In the genomic region with DNA sequence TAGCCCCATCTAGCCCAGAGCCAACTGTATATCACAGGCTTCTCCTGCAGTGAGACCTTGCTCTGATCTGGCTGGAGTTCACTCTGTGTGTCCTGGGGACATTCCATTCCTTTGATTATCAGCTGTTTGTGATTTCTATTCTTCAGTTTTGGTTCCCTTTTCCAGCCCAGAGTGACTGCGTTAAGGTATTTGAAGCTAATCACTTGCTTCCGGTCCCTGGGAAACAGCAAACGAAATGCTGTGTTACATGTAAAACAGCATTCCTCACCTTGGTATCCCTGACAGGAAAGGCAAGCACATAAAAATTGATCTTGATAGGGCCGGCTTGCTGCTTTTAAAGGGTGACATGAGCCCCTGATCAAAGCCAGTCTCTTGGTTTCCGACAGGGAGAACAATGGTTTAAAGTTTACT, we compare ENCODE assay signal across 10 mouse cellular contexts. TPM values are rescaled to one million over a fixed set of nuclear protein-coding genes. Genes with fewer than 3 reads are reported as not detected.
DNase-seq lines count a peak whose midpoint lies in the region; ATAC-seq and TF ChIP-seq lines count a peak whose summit lies in the region.
"Had no signal": no experiment of that assay in that cellular context is flagged by ENCODE, and none has a peak within 500 bp of the region (broad histone marks: within the 10 kb centered on the region; RNA-seq: fewer than 3 reads in every experiment).

No protein-coding gene starts in this region.

- no peak overlapping the region; the same call in 1 of the 2 replicates for H3K4me2 ChIP-seq in kidney, embryonic 15.5 days
- peak overlapping the region; percentile 74 for H3K4me2 ChIP-seq in myocyte (ENCODE audit: low read depth)

- H3K9me3 ChIP-seq in kidney, embryonic 15.5 days (replicated peaks): no peaks in the 10 kb centered on the region
- H3K9me3 ChIP-seq in hindbrain, embryonic 10.5 days: no peaks in the 10 kb centered on the region

- H3K36me3 ChIP-seq in kidney, embryonic 15.5 days: peaks cover 85% of the 10 kb centered on the region
- peaks cover 91% of the 10 kb centered on the region for H3K36me3 ChIP-seq in hindbrain, embryonic 10.5 days
- peaks cover 69% of the 10 kb centered on the region for H3K36me3 ChIP-seq in myocyte (ENCODE audit: control insufficient read depth, insufficient read depth)

- ATAC-seq in kidney, embryonic 15.5 days (replicated peaks; ENCODE audit: low FRiP score): no peak

- H3K4me3 ChIP-seq in kidney, embryonic 15.5 days (replicated peaks): no peak overlapping the region
- H3K4me3 ChIP-seq in hindbrain, embryonic 10.5 days: peak overlapping the region; percentile 34
- H3K4me3 ChIP-seq in myocyte: peak overlapping the region; percentile 0

- no peak overlapping the region for H3ac ChIP-seq in myocyte (ENCODE audit: control insufficient read depth, insufficient read length)

- H3K9ac ChIP-seq in kidney, embryonic 15.5 days: no peak overlapping the region

- peak overlapping the region; percentile 63 for H3K27ac ChIP-seq in kidney, embryonic 15.5 days
- H3K27ac ChIP-seq in hindbrain, embryonic 10.5 days: peak overlapping the region; percentile 84

- TF ChIP-seq POLR2A in myocyte (IDR thresholded peaks at IDR 0.05; ENCODE audit: insufficient read length, low read depth): no peak

- H3K4me1 ChIP-seq in kidney, embryonic 15.5 days: peaks cover 64% of the 10 kb centered on the region
- H3K4me1 ChIP-seq in hindbrain, embryonic 10.5 days (replicated peaks): peaks cover 100% of the 10 kb centered on the region

- H3K79me2 ChIP-seq in myocyte (ENCODE audit: control insufficient read depth, insufficient read depth): peaks cover 63% of the 10 kb centered on the region

- H3K27me3 ChIP-seq in kidney, embryonic 15.5 days: no peaks in the 10 kb centered on the region
- H3K27me3 ChIP-seq in hindbrain, embryonic 10.5 days (ENCODE audit: insufficient read depth, poor library complexity, severe bottlenecking): peaks cover 20% of the 10 kb centered on the region
- H3K27me3 ChIP-seq in myocyte (ENCODE audit: control insufficient read depth, insufficient read depth, insufficient read length): no peaks in the 10 kb centered on the region

- no peak for DNase-seq in kidney, postnatal 10 days
- peak; percentile 64 for DNase-seq in ZHBTc4 (ENCODE audit: low read depth, low spot score)
- DNase-seq in hindbrain, embryonic 10.5 days (ENCODE audit: low spot score): no peak
- no peak for DNase-seq in right cerebral cortex, postnatal 10 days (ENCODE audit: low spot score in 2 of 2)
- no peak for DNase-seq in ovary, adult 18-20 months (ENCODE audit: low spot score)
- no peak for DNase-seq in retina, postnatal 1 day
- DNase-seq: cerebellum, adult 8-10 months; liver had no signal

- WGBS in kidney, embryonic 15.5 days: 32% methylated on average over 5 of the region's 5 CpGs
- WGBS in hindbrain, embryonic 10.5 days: 31% methylated on average over 5 of the region's 5 CpGs

TF ChIP-seq in myocyte, 11 proteins besides CTCF, POLR2A, EP300 and RAD21:
- no peak for TF ChIP-seq REST (IDR thresholded peaks at IDR 0.05; ENCODE audit: insufficient read depth, insufficient read length)
- TF ChIP-seq CEBPB (IDR thresholded peaks at IDR 0.05; ENCODE audit: insufficient read depth, poor library complexity, severe bottlenecking): no peak
- no peak for TF ChIP-seq TCF12 (IDR thresholded peaks at IDR 0.05; ENCODE audit: insufficient read depth, poor library complexity, severe bottlenecking)
- no peak for TF ChIP-seq MAX (IDR thresholded peaks at IDR 0.05; ENCODE audit: low read depth)
- TF ChIP-seq MYOD1 (IDR thresholded peaks at IDR 0.05; ENCODE audit: control insufficient read depth in 1 of 3, insufficient read length in 2 of 3, low read depth in 2 of 3): no peak
- TF ChIP-seq E2F4 (IDR thresholded peaks at IDR 0.05; ENCODE audit: insufficient read depth): no peak
- no peak for TF ChIP-seq TCF3 (IDR thresholded peaks at IDR 0.05; ENCODE audit: insufficient read length, low read depth)
- TF ChIP-seq SRF (IDR thresholded peaks at IDR 0.05; ENCODE audit: control insufficient read depth, insufficient read length, low read depth): no peak
- no peak for TF ChIP-seq MYOG (IDR thresholded peaks at IDR 0.05; ENCODE audit: control insufficient read depth in 1 of 3, insufficient read depth in 1 of 3, insufficient read length in 2 of 3, low read depth in 2 of 3)
- no peak for TF ChIP-seq USF1 (IDR thresholded peaks at IDR 0.05; ENCODE audit: low read depth)
- TF ChIP-seq POLR2AphosphoS2 (IDR thresholded peaks at IDR 0.05; ENCODE audit: insufficient read length, low read depth): no peak

RNA-seq across cellular contexts. Expression of gene Enc1, which starts 8.2 kb away (rescaled TPM):
- polyA plus RNA-seq in kidney, embryonic 15.5 days (2015; fragmentation: Nextera tagmentation; extraction: Ambion mirVana): 12.0 and 15.1 TPM in 2 replicates
- polyA plus RNA-seq in hindbrain, embryonic 10.5 days (2016; fragmentation: Nextera tagmentation; extraction: Ambion mirVana): 11.2 and 18.6 TPM in 2 replicates
- polyA plus RNA-seq in myocyte (2012; fragmentation: generic; extraction: Trizol): 21.1 TPM

RNA-seq across cellular contexts. Expression of gene Hexb, which starts 50.9 kb away (rescaled TPM):
- 34.6 and 36.7 TPM in 2 replicates for polyA plus RNA-seq in kidney, embryonic 15.5 days (2015; fragmentation: Nextera tagmentation; extraction: Ambion mirVana)
- polyA plus RNA-seq in hindbrain, embryonic 10.5 days (2016; fragmentation: Nextera tagmentation; extraction: Ambion mirVana): 18.7 and 23.4 TPM in 2 replicates
- 30.9 TPM for polyA plus RNA-seq in myocyte (2012; fragmentation: generic; extraction: Trizol)
